Comparison of ENCODE assay signal across 8 mouse cellular contexts in the genomic region with DNA sequence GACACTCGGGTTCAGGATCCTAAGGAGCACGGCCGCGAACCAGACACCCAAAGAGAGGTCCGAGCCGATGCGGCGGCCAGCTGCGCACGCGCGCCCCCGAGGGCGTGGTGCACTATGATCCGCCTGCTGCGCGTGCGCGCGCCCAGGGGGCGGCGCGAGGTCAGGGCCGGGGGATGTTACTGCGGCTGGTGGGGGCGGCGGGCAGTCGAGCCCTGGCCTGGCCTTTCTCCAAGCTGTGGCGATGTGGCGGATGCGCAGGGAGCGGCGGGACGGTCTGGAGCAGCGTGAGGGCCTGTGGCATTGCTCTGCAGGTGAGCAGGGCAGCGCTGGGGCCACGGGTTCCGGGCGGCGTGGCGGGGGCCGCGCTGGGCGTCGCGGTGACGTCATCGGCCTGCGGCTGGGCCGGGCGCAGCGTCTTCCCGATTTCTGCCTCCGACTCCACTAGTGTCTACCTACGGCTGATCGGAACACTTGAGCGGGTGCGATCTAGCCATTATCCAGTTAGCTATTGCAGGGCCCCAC. TPM values are rescaled to one million over a fixed set of nuclear protein-coding genes. Genes with fewer than 3 reads are reported as not detected.
A peak's percentile ranks its signal among the peaks of the same experiment; 100 is the strongest.
DNase-seq lines count a peak whose midpoint lies in the region; ATAC-seq and TF ChIP-seq lines count a peak whose summit lies in the region.

A gene (plus strand): TSS at position 167 of the 522 bp plus-strand sequence.

- TF ChIP-seq CTCF in lung, postnatal 0 days (IDR thresholded peaks at IDR 0.05), result peak; percentile 23; the same call in 1 of the 2 replicates

- peaks cover 19% of the 10 kb centered on the region for H3K4me1 ChIP-seq in hindbrain, embryonic 10.5 days (replicated peaks)
- H3K4me1 ChIP-seq in lung, postnatal 0 days (ENCODE audit: insufficient read depth, low read depth, low read length), result peaks cover 11% of the 10 kb centered on the region; the same call in 1 of the 2 replicates

- peak within 1 kb of the TSS; percentile 73 for H3K4me2 ChIP-seq in lung, postnatal 0 days (replicated peaks; ENCODE audit: low read depth, low read length)

- peaks cover 28% of the 10 kb centered on the region for H3K36me3 ChIP-seq in hindbrain, embryonic 10.5 days
- peaks cover 7% of the 10 kb centered on the region; the same call in 1 of the 2 replicates for H3K36me3 ChIP-seq in lung, postnatal 0 days (ENCODE audit: insufficient read depth, low read length)

- H3K9ac ChIP-seq in lung, postnatal 0 days (replicated peaks; ENCODE audit: low read depth), result peak within 1 kb of the TSS; percentile 51

- no peaks in the 10 kb centered on the region for H3K9me3 ChIP-seq in hindbrain, embryonic 10.5 days
- H3K9me3 ChIP-seq in lung, postnatal 0 days (ENCODE audit: low read length), result no peaks in the 10 kb centered on the region

- no peaks in the 10 kb centered on the region for H3K27me3 ChIP-seq in hindbrain, embryonic 10.5 days (ENCODE audit: insufficient read depth, poor library complexity, severe bottlenecking)
- no peaks in the 10 kb centered on the region for H3K27me3 ChIP-seq in lung, postnatal 0 days (replicated peaks; ENCODE audit: insufficient read depth, low read length)

- H3K27ac ChIP-seq in hindbrain, embryonic 10.5 days, result peak within 1 kb of the TSS; percentile 96
- peak within 1 kb of the TSS; percentile 83 for H3K27ac ChIP-seq in lung, postnatal 0 days (ENCODE audit: low read length)

- ATAC-seq in frontal cortex, adult (ENCODE audit: low TSS enrichment), result peak; percentile 81
- ATAC-seq in lung, postnatal 0 days, result peak; percentile 98

- DNase-seq in MEL-GATA-1-ER (ENCODE audit: extremely low read depth, low read depth), result peak; percentile 45
- peak; percentile 96 for DNase-seq in cerebellum, adult 8-10 months
- peak; percentile 93 for DNase-seq in hindbrain, embryonic 10.5 days (ENCODE audit: low spot score)
- peak; percentile 94 for DNase-seq in layer of hippocampus, adult 9-11 months
- peak; percentile 91 for DNase-seq in lung, postnatal 0 days (ENCODE audit: low spot score)
- DNase-seq in ovary, postnatal 14 days (ENCODE audit: low spot score), result peak; percentile 88
- peak; percentile 93 for DNase-seq in thymus, postnatal 14 days

- peak within 1 kb of the TSS; percentile 80 for H3K4me3 ChIP-seq in hindbrain, embryonic 10.5 days
- H3K4me3 ChIP-seq in lung, postnatal 0 days (ENCODE audit: low read depth, low read length), result peak within 1 kb of the TSS; percentile 93

- TF ChIP-seq EP300 in lung, postnatal 0 days (IDR thresholded peaks at IDR 0.05), result no peak

- under 1% methylated on average over 58 of the region's 58 CpGs for WGBS in hindbrain, embryonic 10.5 days
- under 1% methylated on average over 56 of the region's 58 CpGs for WGBS in lung, postnatal 0 days

RNA-seq across cellular contexts. Expression of the gene that starts here (rescaled TPM):
- polyA plus RNA-seq in hindbrain, embryonic 10.5 days (2016; fragmentation: Nextera tagmentation; extraction: Ambion mirVana), result 54.9 and 55.3 TPM in 2 replicates
- 28.3 and 32.1 TPM in 2 replicates for polyA plus RNA-seq in lung, postnatal 0 days (2015; fragmentation: Nextera tagmentation; extraction: Ambion mirVana)

Comparison
In these comparisons a context has a peak if more than half of its experiments do, and no peak if none do; other contexts are left out.
1. Peak in every context shown above with its lines: DNase-seq, ATAC-seq, H3K4me3 ChIP-seq and H3K27ac ChIP-seq.
2. DNase-seq: peak in every context shown above with its lines; median percentile 96 in cerebellum, adult 8-10 months; 94 in layer of hippocampus, adult 9-11 months; 93 in hindbrain, embryonic 10.5 days; 93 in thymus, postnatal 14 days; 91 in lung, postnatal 0 days; 88 in ovary, postnatal 14 days; 45 in MEL-GATA-1-ER.